Mouse (Mus musculus) bone marrow macrophage, adult 2 months (primary cell): ENCODE results near the gene Plbd1.

ENCODE experiments used
- CTCF ChIP-seq: IDR thresholded peaks from 2 replicates; pipeline ENCODE4 v1.5.1; 2012; ENCODE audit warnings: low read depth, mild to moderate bottlenecking, low read length, moderate library complexity
- POLR2A ChIP-seq: IDR thresholded peaks from 2 replicates; pipeline ENCODE4 v1.6.1; 2012; ENCODE audit warnings: mild to moderate bottlenecking, low read depth, low read length, borderline replicate concordance

DNA sequence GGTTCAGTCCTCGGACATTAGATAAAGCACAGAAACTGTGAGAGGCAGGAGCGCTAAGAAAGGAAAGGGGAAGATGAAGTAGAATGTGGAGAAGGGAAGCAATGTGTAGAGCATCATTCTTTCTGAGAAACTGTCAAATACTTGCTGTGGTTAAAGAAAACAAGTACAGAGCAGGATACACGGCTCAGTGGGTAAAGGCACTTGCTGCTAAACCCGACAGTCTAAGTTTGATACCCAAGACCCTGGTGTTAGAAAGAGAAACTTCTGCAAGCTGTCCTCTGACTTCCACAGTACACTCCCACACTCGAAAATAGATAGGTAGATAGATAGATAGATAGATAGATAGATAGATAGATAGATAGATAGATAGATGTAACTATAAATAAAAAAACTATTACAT, 8.4 kb downstream of the Plbd1 start:
- no peak for TF ChIP-seq CTCF
- TF ChIP-seq POLR2A, result no peak
